ENCODE assay signal across 22 mouse cellular contexts in the genomic region with DNA sequence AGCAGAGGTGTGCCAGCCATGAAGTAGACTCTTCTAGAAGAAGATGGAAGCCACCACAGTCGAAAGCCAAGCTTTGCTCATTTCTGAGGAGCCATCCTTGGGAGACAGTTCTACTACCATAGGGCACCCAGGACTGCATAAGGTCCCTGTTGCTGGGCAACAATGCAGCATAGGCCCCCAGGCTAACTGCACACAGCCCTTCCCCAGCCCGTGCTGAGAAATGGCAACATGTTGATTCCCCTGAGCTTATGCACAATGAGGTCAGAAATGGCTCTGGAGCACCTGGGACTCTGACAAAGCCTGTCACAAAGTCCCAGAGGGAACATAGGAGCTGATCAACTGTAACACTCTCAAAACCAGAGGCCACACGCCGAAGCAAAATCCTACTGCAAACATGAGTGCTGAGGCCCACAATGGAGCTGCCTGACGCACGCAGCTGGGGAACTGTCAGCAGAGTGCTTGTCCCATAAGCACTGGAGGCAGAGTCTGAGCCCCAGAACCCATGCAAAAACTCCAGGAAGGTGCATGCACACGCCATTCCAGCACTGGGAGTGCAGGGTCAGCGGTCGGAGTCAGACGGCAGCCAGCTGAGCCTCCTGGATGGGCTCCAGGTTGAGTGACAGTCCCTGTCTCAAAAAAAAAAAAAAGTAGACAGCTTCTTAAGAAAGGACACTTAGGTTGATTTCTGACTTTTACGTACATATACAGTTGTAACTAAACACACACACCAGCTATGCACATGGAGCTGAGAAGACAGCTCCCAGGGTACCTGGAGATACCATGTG.
DNase-seq lines count a peak whose midpoint lies in the region; ATAC-seq lines count a peak whose summit lies in the region.
"Had no signal": no experiment of that assay in that cellular context is flagged by ENCODE, and none has a peak within 500 bp of the region (broad histone marks: within the 10 kb centered on the region; RNA-seq: fewer than 3 reads in every experiment).

No protein-coding gene starts in this region.

- no peak overlapping the region for H3K27ac ChIP-seq in heart, embryonic 11.5 days (ENCODE audit: low read depth, low read length)
- H3K27ac ChIP-seq in midbrain, embryonic 11.5 days (ENCODE audit: low read depth, low read length), result no peak overlapping the region
- no peak overlapping the region for H3K27ac ChIP-seq in midbrain, embryonic 15.5 days
- H3K27ac ChIP-seq: embryonic facial prominence, embryonic 13.5 days; forebrain, embryonic 13.5 days; hindbrain, embryonic 12.5 days; layer of hippocampus, adult 2 months; limb, embryonic 12.5 days; macrophage had no signal

- H3K27me3 ChIP-seq in heart, embryonic 11.5 days (ENCODE audit: control insufficient read depth, insufficient read depth, low read length), result peaks cover 23% of the 10 kb centered on the region
- H3K27me3 ChIP-seq in midbrain, embryonic 11.5 days (ENCODE audit: control insufficient read depth, insufficient read depth, low read length), result no peaks in the 10 kb centered on the region
- H3K27me3 ChIP-seq in midbrain, embryonic 15.5 days (replicated peaks), result no peaks in the 10 kb centered on the region
- H3K27me3 ChIP-seq: embryonic facial prominence, embryonic 13.5 days; forebrain, embryonic 13.5 days; hindbrain, embryonic 12.5 days; limb, embryonic 12.5 days had no signal

- no peaks in the 10 kb centered on the region for H3K36me3 ChIP-seq in heart, embryonic 11.5 days (ENCODE audit: control insufficient read depth, insufficient read depth, low read length)
- no peaks in the 10 kb centered on the region for H3K36me3 ChIP-seq in midbrain, embryonic 11.5 days (ENCODE audit: control insufficient read depth, insufficient read depth, low read length)
- no peaks in the 10 kb centered on the region for H3K36me3 ChIP-seq in midbrain, embryonic 15.5 days (replicated peaks)
- H3K36me3 ChIP-seq: embryonic facial prominence, embryonic 13.5 days; hindbrain, embryonic 12.5 days; limb, embryonic 12.5 days had no signal

- DNase-seq in adrenal gland, postnatal 14 days, result peak; percentile 46
- DNase-seq in adrenal gland, adult 18-20 months (ENCODE audit: low spot score in 2 of 2), result no peak
- peak; percentile 86 for DNase-seq in heart, adult 11 months
- peak; percentile 69 for DNase-seq in midbrain, embryonic 11.5 days (ENCODE audit: low spot score, missing footprints)
- peak; percentile 17 to 39 for DNase-seq in adrenal gland, postnatal 36 days
- DNase-seq in urinary bladder, adult 18-20 months (ENCODE audit: low spot score in 2 of 2), result no peak
- DNase-seq: kidney, postnatal 25 days; liver, postnatal 0 days; spleen, adult 18-20 months; thymus, postnatal 36 days had no signal

- ATAC-seq in heart, embryonic 11.5 days (replicated peaks; ENCODE audit: insufficient number of reproducible peaks, low FRiP score, low TSS enrichment), result no peak
- no peak for ATAC-seq in midbrain, embryonic 11.5 days (ENCODE audit: low FRiP score)
- ATAC-seq in midbrain, embryonic 15.5 days (replicated peaks), result no peak
- ATAC-seq: CD4-positive, CD25-positive, alpha-beta regulatory T cell, adult 4 months; forebrain, embryonic 13.5 days; intestine, postnatal 0 days; liver, postnatal 0 days; lung, postnatal 0 days had no signal

- no peak overlapping the region for H3K4me2 ChIP-seq in heart, embryonic 11.5 days
- no peak overlapping the region for H3K4me2 ChIP-seq in midbrain, embryonic 11.5 days
- H3K4me2 ChIP-seq in midbrain, embryonic 15.5 days, result no peak overlapping the region
- H3K4me2 ChIP-seq: embryonic facial prominence, embryonic 13.5 days; forebrain, embryonic 13.5 days; hindbrain, embryonic 12.5 days; limb, embryonic 12.5 days; liver, embryonic 11.5 days had no signal

- H3K9me3 ChIP-seq in heart, embryonic 11.5 days (replicated peaks; ENCODE audit: control insufficient read depth, low read length), result no peaks in the 10 kb centered on the region
- no peaks in the 10 kb centered on the region for H3K9me3 ChIP-seq in midbrain, embryonic 11.5 days (ENCODE audit: control insufficient read depth, low read length)
- no peaks in the 10 kb centered on the region for H3K9me3 ChIP-seq in midbrain, embryonic 15.5 days
- H3K9me3 ChIP-seq: embryonic facial prominence, embryonic 13.5 days; forebrain, embryonic 13.5 days; hindbrain, embryonic 12.5 days; limb, embryonic 12.5 days had no signal

- no peak overlapping the region for H3K4me3 ChIP-seq in heart, embryonic 11.5 days (ENCODE audit: low read depth, low read length)
- no peak overlapping the region for H3K4me3 ChIP-seq in midbrain, embryonic 11.5 days (ENCODE audit: low read depth, low read length)
- no peak overlapping the region for H3K4me3 ChIP-seq in midbrain, embryonic 15.5 days
- H3K4me3 ChIP-seq: embryonic facial prominence, embryonic 13.5 days; forebrain, embryonic 13.5 days; hindbrain, embryonic 12.5 days; layer of hippocampus, adult 2 months; limb, embryonic 12.5 days had no signal

- 80% methylated on average over 11 of the region's 11 CpGs for WGBS in heart, embryonic 11.5 days (ENCODE audit: insufficient replicate concordance)
- WGBS in midbrain, embryonic 11.5 days, result 82% methylated on average over 11 of the region's 11 CpGs
- 67% methylated on average over 11 of the region's 11 CpGs for WGBS in midbrain, embryonic 15.5 days

- H3K9ac ChIP-seq in heart, embryonic 11.5 days (ENCODE audit: low read depth, low read length), result no peak overlapping the region
- H3K9ac ChIP-seq in midbrain, embryonic 11.5 days (ENCODE audit: low read length), result no peak overlapping the region
- no peak overlapping the region for H3K9ac ChIP-seq in midbrain, embryonic 15.5 days
- H3K9ac ChIP-seq: embryonic facial prominence, embryonic 13.5 days; forebrain, embryonic 13.5 days; hindbrain, embryonic 12.5 days; limb, embryonic 12.5 days; liver, postnatal 0 days had no signal

- H3K4me1 ChIP-seq in heart, embryonic 11.5 days (ENCODE audit: control insufficient read depth, insufficient read depth, low read length), result 0 out of 2 replicates have a peak, but pooled peaks cover 5% of the 10 kb centered on the region
- H3K4me1 ChIP-seq in midbrain, embryonic 11.5 days (ENCODE audit: control insufficient read depth, insufficient read depth, low read length), result peaks cover 11% of the 10 kb centered on the region
- peaks cover 32% of the 10 kb centered on the region for H3K4me1 ChIP-seq in midbrain, embryonic 15.5 days

Comparison
In these comparisons a context has a peak if more than half of its experiments do, and no peak if none do; other contexts are left out.
1. DNase-seq: peak in adrenal gland, postnatal 14 days (single experiment), heart, adult 11 months (single experiment), midbrain, embryonic 11.5 days (single experiment) and adrenal gland, postnatal 36 days (2 of 2); none in adrenal gland, adult 18-20 months (0 of 2) and urinary bladder, adult 18-20 months (0 of 2).